Mouse (Mus musculus): ENCODE measurements around the gene Zbtb38. TPM values are rescaled to one million over a fixed set of nuclear protein-coding genes. Genes with fewer than 3 reads are reported as not detected.

Zbtb38 gene
- polyA plus RNA-seq, 1 experiment, result 12.9 TPM

DNA sequence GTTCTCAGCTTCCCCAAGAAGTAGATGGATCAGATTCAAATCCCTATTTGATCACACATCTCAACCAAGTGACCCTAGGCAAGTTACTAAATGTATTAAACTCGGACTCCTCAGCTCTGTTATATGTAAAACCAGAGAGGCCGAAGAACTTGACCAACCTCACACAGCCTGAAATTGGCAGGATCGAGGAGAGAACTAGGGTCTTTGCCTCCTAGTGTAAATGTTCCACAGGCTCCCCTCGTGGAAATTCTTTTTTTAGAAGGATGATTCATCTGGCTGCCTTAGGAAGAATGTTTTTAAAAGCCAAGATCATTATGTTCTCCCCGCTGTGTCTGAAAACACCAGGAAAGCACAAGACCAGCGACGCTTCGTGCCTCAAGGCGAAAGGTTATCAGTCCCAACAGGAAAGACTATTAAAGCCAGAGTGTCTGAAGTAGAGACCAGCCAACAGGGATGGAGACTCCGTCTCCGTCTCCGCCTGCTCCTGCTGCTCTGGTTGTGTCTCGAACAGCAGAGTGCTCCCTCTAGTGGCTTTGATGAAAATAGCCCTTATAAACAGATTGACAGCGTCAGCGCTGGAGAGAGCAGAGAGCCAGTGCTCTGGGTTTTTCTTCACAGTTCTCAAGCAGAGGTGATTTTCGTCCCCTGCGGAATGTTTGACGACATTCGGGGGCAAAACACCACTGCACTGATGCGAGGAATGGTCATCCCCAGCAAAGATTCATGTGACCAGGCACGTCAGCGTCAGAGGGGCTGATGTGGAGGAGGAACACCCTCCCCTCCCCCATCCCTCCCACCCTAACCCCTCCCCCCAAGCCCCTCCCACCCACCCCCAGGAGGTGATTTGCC, 6.3 kb upstream of the Zbtb38 start:
- no peak for DNase-seq (ENCODE audit: low read depth)

DNA sequence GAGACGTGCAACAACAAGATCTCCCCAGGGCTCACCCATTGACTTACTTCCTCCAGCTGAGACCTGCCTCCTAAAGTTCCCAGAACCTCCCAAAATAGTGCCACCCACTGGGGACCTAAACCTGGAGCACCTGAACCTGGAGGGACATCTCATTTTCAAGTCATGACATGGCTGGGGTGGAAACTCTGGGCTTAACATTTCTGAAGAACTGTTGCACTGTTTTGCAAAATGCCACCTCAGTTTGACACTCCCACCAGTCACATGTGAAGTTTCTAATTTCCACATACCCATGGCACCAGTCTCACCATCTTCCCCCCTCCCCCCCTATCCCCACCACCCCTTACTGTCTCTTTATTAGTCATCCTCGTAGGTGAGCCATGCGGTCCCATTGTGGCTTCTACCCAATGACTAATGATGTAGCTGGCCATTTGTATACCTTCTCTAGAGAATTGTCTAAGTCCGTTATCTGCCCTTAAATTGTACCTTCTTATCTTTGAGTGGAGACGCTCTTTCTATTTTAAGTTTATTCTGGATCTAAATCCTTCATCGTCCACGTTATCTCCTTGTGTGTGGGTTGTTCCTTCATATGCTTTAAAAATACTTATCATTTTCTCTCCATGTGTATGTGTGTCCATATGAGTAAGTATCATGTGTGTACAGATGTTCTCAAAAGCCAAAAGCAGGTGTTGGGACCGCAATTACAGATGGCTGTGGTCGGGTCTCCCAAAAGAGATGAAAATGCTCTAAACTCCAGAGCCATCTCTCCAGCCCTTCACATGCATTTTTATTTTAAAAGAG, 4.2 kb upstream of the Zbtb38 start:
- no peak for DNase-seq (ENCODE audit: low read depth)

DNA sequence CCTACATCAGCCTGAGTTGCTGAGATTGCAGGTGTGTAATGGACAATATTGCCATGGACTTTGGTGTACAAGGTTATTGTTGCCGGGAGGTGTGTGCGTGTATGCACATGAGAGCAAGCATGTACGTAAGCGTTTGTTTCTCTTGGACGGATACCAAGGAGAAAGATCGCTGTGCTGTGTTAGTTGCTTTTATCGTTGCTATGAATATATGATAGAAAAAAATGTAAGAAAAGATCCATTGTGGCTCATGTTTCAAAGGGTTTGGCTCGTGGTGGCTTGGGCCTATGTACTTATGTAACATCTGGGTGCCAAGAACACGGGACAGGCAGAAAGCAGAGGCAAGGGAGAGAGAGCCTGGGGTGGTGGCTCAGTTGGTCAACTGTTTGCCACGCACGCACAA, 3.1 kb upstream of the Zbtb38 start:
- peak; percentile 89 for DNase-seq (ENCODE audit: low read depth)

DNA sequence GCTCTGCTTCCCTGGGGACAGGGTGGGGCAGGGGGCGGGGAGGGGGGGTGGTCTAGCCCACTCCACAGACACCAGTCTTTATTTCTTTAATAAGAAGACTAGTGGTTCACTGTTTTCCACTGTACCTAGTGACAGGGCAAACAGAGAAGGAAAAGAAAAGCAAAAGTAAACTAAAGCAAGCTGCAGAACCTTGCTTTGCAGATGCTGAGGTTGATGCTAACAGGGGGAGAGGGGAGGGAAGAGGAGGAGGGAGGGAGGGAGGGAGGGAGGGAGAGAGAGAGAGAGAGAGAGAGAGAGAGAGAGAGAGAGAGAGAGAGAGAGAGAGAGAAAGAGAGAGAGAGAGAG, 2.0 kb upstream of the Zbtb38 start:
- no peak for DNase-seq (ENCODE audit: low read depth)

DNA sequence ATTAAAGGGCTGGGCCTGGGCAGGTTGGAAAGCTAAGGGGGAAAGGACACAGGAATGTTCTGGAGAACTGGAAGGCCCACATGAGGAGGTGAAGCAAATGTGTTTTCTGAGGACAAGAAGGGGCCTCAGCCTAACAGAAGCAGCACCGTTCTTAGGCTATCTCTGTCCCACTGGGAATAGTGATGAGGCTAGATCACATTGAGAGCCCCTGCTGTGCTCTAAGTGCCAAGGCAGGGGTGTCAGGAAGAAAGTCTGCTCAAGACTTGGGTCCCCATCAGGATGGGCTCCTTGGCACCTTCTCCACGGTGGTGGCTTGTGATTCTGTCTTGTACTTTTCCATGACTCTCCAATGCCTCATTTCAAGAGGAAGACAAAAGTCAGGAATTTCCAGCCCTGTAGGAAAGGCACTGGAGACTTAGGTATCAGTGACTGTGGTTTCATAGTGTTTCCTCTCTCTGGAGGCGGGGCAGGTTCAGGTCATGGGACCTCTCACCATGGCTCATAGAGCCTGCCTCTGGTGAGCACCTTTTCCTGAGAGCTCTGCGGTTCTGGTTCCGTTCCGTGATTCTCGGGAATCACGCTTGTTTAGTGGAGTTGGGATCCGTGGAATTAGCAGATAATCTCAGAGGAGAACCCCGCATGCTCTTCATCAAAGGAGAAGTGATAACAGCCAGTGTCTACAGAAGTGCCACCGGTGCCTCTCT, 1.4 kb upstream of the Zbtb38 start:
- no peak for DNase-seq (ENCODE audit: low read depth)

DNA sequence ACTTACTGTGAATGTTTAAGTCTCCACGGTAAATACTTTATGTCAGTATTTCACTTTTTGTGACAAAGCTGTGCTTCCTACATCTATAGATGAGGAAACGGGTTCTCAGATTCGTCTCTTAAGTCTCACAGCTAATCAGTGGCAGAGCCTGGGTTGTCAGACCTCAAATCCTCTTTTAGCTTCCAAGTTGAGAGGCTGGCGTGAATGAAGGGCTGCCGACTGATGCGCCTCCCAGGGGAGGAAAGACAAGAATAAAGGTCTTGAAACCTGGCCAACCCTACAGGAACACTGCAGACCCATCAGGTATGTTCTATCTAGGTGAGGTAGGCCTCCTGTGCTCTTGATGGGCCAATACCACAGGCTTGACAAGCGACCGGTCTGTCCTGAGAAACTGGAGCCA, 761 bp upstream of the Zbtb38 start:
- DNase-seq (ENCODE audit: low read depth), result no peak

DNA sequence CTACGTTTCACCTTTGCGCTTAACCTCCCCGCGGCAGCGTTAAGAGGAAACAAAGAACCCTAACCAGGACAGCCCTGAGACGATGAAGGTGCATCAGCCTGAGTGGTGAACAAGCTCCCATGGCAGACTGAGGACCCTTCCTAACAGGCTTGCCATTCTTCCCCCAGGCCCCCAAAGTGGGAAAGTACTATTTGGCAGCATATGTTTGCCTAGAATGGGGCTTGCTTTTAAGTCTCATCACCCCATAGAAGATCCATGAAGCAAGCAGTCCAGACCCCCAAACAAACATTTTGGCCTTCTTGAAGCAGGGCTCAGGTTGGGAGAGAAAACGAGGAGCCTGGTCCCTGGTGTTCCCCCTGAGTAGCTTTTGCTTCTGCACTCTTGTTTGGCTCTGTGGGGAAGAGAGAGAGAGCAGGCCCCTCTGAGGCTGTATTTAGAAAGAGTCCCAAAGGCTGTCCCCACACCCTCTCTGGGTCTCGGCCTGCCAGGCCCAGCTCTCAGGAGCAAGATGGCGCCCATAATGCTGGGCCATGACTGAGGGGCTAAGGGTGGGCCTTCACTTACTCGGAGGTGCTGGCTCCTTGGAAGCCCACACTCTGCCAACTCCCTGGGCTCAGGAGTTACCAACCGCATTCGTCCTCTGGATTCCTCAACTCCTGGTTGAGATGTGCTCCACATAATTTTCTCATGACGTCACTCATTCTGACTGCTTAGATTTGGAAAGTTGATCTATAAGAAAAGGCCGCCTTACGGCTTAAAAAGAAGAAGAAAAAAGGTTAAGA, 619 bp downstream of the Zbtb38 start:
- DNase-seq (ENCODE audit: low read depth), result no peak

DNA sequence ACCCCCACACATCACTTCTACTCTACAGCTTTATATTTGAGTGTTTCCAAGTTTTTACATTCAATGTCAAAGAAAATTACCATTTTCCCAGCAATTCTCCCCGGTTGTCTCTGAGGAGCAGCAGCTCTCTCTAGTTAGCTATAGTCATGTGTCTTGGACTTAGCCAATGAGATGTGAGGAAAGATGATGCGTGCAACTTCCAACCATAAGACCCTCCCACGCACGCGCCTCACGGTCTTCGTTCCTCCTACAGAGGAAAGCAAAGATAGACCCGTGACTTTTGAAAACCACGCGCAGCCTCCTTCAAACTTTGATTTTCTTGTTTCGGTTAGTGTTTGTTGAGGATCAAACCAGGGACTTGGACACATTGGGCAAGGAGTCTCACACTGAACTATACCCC, 2.0 kb downstream of the Zbtb38 start:
- no peak for DNase-seq (ENCODE audit: low read depth)

DNA sequence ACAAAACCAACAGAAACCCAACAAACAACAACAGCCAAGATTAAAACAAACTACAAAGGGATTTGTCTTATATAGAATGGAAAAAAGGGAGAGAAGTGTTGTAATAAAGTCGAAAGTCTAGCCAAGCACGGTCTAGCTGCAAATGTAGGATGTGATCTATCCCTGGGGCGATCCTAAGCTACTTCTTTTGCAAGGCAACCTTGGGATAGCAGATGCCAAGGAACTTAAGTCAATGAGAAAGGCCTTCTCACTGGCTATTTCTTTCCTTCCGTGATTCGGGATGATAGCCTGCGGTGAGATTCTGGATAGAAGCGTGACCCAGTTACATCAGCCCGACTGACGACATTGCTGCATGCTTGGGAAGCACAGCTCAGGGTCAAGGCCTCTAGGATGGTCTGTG, 6.1 kb downstream of the Zbtb38 start:
- no peak for DNase-seq (ENCODE audit: low read depth)

DNA sequence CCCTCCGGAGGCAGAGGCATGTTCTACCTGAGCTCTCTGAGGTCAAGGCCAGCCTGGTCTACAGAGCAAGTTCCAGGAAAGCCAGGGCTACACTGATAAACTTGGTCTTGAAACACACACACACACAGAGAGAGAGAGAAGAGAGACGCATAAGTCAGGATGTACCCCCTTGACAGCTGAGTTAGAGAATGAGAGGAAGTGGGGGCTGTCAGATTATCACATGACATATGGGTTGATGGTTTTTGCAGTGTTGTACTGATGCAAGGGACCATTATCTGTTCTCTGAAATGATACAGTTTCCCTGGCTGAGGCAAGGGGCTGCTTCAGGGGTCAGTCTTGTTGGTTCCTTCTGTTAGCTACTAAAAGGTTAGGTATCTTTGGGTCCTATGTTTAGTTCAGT, 7.7 kb downstream of the Zbtb38 start:
- no peak for DNase-seq (ENCODE audit: low read depth)

DNA sequence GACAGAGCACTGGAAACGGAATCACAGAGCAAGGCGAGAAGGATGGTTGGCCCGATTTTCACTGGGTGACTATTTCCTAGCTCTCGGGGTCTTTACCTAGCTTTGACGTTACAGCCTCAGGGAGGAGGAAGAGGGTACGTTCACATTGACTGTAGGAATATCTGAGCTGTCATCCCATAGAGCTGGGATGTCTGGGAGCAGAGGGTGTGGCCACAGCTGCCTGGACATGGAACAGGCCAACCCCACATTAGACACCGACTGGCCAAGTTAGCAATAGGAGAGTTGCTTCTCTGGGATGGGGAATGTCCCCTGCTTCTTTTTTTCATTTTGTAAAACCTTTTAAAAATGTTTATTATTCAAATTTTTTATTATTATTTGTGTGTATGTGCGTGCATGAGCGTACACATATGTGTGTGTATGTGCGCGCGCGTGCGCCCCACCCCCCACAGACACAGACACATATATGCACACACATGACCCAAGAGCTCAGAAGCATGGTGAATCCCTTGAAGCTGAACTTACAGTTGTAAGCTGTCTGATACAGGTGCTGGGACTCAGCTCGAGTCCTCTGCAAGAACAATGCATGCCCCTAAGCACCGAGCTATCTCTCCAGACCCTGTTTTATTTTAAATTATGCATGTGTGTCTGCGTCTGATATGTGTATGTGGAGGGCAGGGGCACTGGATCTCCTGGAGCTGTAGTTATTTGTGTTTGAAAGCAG, 11.1 kb downstream of the Zbtb38 start:
- no peak for DNase-seq (ENCODE audit: low read depth)

DNA sequence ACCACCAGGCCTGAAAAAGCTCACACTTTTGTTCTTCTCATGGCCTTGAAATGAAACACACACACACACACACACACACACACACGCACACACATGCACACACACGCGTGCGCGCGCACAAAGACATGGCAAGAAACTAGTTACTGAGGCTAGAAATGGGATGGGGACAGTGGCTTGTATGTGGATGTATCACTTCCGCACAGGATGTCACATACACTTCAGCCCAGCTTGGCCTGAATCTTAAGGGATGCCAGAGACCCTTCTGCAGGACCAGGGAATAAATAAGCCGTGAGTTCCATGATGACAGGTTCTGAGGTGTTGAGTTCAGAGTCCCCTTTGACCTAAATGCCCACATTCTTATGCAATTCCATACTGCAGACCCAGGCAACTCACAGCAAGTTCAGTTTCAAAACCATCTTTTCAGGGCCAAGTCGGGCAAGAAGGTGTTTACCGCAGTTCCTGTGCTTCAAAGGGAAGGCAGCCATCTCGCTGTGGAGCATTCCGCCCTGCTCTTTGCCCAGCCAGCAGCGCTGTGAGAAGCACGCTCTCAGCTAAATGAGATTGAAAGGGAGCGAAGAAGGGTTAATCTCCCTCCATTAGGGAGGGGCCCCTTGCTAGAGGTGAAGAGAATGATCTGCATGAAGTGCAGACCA, 11.8 kb downstream of the Zbtb38 start:
- DNase-seq (ENCODE audit: low read depth), result no peak

DNA sequence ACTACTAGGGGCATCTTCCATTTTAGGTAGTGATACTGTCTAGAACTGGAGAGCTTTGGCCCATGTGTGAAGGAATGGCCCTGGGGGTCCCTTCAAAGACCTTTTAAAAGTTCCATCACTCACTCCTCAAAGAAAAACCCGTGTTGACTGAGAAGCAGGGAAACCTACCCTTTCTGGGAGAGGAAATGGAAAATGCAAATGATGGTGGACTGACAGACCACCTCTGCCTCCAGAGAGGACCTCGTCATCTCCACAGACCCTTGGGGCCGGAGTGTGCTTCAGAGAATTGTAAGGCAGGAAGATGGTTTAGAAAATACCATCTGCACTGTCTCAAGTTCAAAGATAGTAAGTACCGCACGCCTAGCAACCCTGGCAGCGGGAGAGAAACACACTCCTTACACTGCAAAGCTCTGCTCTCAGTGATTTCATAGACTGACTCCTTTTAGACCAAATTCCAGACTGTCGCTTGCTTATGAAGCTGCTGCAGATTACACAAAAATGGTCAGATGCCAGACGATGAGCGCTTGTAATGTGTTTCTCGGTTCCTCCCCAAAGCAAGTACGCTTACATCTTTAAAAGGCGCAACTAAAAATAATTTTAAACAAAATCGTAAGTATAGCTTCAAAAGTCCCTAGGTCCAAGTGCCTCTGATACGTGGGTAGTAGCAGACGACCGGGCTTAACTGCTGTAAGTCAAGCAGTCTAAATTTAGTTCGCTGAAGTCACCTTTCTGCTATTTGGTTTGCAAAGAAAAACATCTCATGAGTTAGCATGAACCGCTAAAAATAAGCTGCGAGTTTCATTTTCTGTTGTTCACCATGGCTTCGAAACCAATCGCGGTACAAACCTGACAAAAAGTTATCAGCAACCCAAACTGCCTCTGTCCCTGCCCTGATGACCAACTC, 12.6 kb downstream of the Zbtb38 start:
- DNase-seq (ENCODE audit: low read depth), result no peak

DNA sequence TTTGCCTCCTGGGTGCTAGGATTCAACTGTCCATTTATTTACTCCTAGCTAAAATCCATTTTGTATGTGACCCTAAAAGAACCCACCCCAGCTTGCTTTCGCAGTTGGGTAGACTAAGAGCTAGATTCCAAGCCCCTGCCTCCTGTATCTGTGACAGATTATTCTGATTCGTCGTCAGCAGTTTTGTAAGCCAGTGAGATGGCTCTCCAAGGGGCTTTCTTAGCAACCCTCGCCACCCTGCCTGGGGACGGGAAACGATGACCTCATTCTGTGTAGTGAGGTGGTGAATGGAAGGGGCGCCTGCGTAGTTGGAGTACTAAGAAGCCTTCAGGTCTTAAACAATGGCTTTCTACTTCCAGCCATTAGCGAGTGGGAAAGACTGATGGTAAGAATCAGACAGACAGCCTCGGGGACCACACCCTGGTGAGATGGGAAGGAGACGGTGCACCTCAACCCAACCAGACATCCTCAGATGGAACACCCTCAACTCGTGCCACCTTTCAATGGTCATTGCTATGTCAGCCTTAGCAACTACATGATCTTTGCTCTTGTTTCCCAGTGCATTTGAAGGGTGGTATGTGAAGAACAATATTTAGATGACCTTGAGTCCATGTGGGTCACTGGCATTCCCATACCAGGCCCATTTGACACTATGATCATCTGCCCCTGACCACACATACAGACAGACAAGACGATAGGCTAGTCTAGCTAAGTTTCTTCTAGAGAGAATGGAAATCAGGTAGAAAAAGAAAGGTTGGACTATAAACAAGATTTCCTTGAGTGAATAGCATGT, 13.9 kb downstream of the Zbtb38 start:
- no peak for DNase-seq (ENCODE audit: low read depth)

DNA sequence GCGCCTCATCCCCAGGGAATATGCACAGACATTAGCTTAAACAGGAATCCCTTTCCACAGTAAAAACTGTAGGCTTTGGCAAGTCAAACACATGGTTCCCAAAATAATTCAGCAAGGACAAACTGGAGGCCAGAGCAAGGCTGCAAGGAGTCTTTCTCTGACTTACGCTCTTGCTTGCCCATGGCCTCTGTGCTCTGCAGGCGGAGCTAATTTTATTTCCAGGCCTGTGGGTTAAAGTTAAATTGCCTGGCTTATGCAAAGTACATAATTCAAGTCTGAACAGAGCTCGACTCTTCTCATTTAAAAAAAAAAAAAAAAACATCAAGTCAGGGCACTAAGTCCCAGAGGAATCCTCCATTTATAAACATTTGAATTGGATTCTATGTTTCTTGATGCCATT, 16.7 kb downstream of the Zbtb38 start:
- DNase-seq (ENCODE audit: low read depth), result no peak

DNA sequence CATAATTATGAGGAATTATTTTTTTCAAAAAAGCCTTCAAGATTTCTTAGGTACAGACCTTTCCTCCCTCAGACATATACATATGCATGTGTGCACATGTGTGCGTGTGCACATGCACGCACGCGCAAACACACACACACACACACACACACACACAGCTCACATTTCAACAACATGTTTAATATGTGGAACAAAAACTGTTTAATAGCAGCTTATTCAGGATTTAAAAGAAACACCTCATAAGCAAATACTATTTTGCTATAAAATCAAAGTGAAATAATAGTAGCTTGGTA, 19.3 kb downstream of the Zbtb38 start:
- no peak for DNase-seq (ENCODE audit: low read depth)

DNA sequence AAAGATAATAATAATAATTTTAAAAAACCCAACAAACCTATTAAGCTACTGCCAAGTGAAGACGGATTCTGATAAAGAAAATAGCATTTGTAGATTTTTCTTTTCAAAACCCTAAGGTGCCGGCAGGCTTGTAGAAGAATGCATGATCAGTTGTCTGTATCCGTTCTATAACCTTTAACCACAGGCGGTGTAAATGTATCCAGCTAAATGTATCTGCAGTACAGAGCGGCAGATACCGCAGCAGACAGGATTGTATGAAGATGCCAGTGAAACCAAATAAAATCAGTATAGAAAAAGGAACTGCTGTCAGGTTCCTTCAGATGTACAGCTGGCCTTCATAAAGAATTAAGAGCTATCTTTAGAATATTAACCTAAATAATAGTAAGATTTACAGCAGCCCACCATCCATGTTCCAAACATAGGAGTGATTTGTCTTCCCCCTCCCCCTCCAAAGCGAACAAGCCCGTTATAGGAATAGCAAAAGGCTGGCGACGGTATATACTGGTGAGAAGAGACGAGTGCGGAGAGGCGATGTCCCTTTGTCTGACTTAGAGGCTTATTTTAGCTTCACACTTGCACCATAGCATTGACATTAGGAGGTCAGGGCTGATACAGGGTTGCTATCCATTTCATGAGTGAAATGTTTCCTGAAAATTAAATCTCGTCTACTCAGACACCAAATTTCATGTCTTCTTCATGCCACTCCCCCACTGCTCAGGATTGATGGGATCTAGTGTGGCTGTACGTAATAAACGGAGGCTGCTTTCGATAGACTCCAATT, 19.8 kb downstream of the Zbtb38 start:
- DNase-seq (ENCODE audit: low read depth), result no peak

DNA sequence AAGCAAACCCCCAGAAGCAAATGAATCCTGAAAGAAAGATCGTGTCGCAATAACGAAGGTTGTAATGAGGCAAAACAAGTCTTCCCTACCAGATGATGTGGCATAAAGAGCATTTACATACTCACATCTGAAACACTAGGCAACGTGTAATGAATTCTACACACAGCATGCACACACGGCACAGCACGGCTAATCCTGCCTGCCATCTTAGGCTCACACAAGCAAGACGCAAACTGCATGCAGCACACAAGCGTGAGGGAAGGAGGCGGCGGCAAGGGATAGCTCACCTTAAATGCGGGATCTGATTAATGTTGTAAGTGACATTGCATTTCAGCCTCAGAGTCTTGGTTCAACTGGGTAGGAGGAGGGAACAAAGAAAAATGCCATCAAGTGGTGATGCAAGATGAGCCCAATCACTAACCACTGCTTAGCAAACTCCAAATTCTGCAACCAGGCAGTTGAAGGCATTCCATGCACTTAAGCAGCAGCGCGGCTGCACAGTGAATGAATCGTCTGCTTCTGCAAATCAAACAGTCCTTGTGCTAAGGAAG, 20.6 kb downstream of the Zbtb38 start:
- DNase-seq (ENCODE audit: low read depth), result no peak

Measured in gonadal fat pad, adult 2 months (tissue).